ENCODE assay signal across 25 mouse cellular contexts in genomic region chr11:89590273-89590874, GRCm38 (mm10).
DNase-seq lines count a peak whose midpoint lies in the region; ATAC-seq and TF ChIP-seq lines count a peak whose summit lies in the region.
"Had no signal": no experiment of that assay in that cellular context is flagged by ENCODE, and none has a peak within 500 bp of the region (broad histone marks: within the 10 kb centered on the region; RNA-seq: fewer than 3 reads in every experiment).

No protein-coding gene starts in this region.

- WGBS in lung, embryonic 14.5 days, result 27% methylated on average over 10 of the region's 10 CpGs
- WGBS in lung, postnatal 0 days, result 38% methylated on average over 10 of the region's 10 CpGs

- no peak overlapping the region for H3K9ac ChIP-seq in lung, embryonic 14.5 days
- no peak overlapping the region for H3K9ac ChIP-seq in lung, postnatal 0 days (replicated peaks; ENCODE audit: low read depth)
- H3K9ac ChIP-seq: embryonic facial prominence, embryonic 12.5 days; embryonic facial prominence, embryonic 15.5 days; forebrain, postnatal 0 days; heart, embryonic 13.5 days; hindbrain, embryonic 14.5 days had no signal

- TF ChIP-seq EP300 in lung, postnatal 0 days (IDR thresholded peaks at IDR 0.05), result no peak

- H3K27ac ChIP-seq in lung, embryonic 14.5 days (ENCODE audit: low read depth), result peak overlapping the region; percentile 49; the same call in 1 of the 2 replicates
- H3K27ac ChIP-seq in lung, postnatal 0 days (ENCODE audit: low read length), result no peak overlapping the region
- H3K27ac ChIP-seq: embryonic facial prominence, embryonic 12.5 days; embryonic facial prominence, embryonic 15.5 days; gastrocnemius, adult 2 months; heart, embryonic 10.5 days; heart, embryonic 13.5 days; hindbrain, embryonic 14.5 days had no signal

- no peaks in the 10 kb centered on the region for H3K9me3 ChIP-seq in lung, embryonic 14.5 days (ENCODE audit: low read depth, low read length)
- H3K9me3 ChIP-seq in lung, postnatal 0 days (ENCODE audit: low read length), result no peaks in the 10 kb centered on the region
- H3K9me3 ChIP-seq: embryonic facial prominence, embryonic 12.5 days; embryonic facial prominence, embryonic 15.5 days; heart, embryonic 10.5 days; heart, embryonic 13.5 days had no signal

- H3K27me3 ChIP-seq in lung, embryonic 14.5 days (ENCODE audit: insufficient read depth, low read length), result no peaks in the 10 kb centered on the region
- H3K27me3 ChIP-seq in lung, postnatal 0 days (replicated peaks; ENCODE audit: insufficient read depth, low read length), result no peaks in the 10 kb centered on the region
- H3K27me3 ChIP-seq: embryonic facial prominence, embryonic 12.5 days; embryonic facial prominence, embryonic 15.5 days; heart, embryonic 13.5 days had no signal

- H3K36me3 ChIP-seq in lung, embryonic 14.5 days (ENCODE audit: insufficient read depth), result no peaks in the 10 kb centered on the region
- no peaks in the 10 kb centered on the region for H3K36me3 ChIP-seq in lung, postnatal 0 days (ENCODE audit: insufficient read depth, low read length)
- H3K36me3 ChIP-seq: embryonic facial prominence, embryonic 12.5 days; embryonic facial prominence, embryonic 15.5 days; heart, embryonic 10.5 days; heart, embryonic 13.5 days had no signal

- H3K4me2 ChIP-seq in lung, embryonic 14.5 days, result no peak overlapping the region
- no peak overlapping the region for H3K4me2 ChIP-seq in lung, postnatal 0 days (replicated peaks; ENCODE audit: low read depth, low read length)
- H3K4me2 ChIP-seq: embryonic facial prominence, embryonic 12.5 days; embryonic facial prominence, embryonic 15.5 days; heart, embryonic 13.5 days; hindbrain, embryonic 14.5 days had no signal

- peak; percentile 92 for ATAC-seq in lung, embryonic 14.5 days (ENCODE audit: insufficient read depth)
- peak; percentile 35; the same call in 1 of the 2 replicates for ATAC-seq in lung, postnatal 0 days
- ATAC-seq: CD4-positive, CD25-positive, alpha-beta regulatory T cell, adult 4 months; forebrain, embryonic 14.5 days; forebrain, postnatal 0 days had no signal

- TF ChIP-seq CTCF in lung, embryonic 14.5 days (IDR thresholded peaks at IDR 0.05; ENCODE audit: low read depth), result no peak
- no peak for TF ChIP-seq CTCF in lung, postnatal 0 days (IDR thresholded peaks at IDR 0.05)

- no peak overlapping the region for H3K4me3 ChIP-seq in lung, embryonic 14.5 days (ENCODE audit: low read depth, low read length)
- H3K4me3 ChIP-seq in lung, postnatal 0 days (ENCODE audit: low read depth, low read length), result no peak overlapping the region
- H3K4me3 ChIP-seq: embryonic facial prominence, embryonic 12.5 days; embryonic facial prominence, embryonic 15.5 days; gastrocnemius, adult 2 months; heart, embryonic 10.5 days; heart, embryonic 13.5 days had no signal

- H3K4me1 ChIP-seq in lung, embryonic 14.5 days (ENCODE audit: insufficient read depth), result no peaks in the 10 kb centered on the region
- H3K4me1 ChIP-seq in lung, postnatal 0 days (ENCODE audit: insufficient read depth, low read depth, low read length), result no peaks in the 10 kb centered on the region
- H3K4me1 ChIP-seq: embryonic facial prominence, embryonic 12.5 days; embryonic facial prominence, embryonic 15.5 days; heart, embryonic 10.5 days; heart, embryonic 13.5 days had no signal

- peak; percentile 52 for DNase-seq in lung, embryonic 14.5 days
- DNase-seq in lung, postnatal 14 days, result no peak
- DNase-seq in lung, postnatal 0 days (ENCODE audit: low spot score), result no peak
- DNase-seq in lung, postnatal 36 days, result no peak
- peak; percentile 11 to 25 for DNase-seq in lung, postnatal 4 days
- no peak for DNase-seq in retina, embryonic 14.5 days (ENCODE audit: low spot score)
- DNase-seq: adrenal gland, adult 2 months; adrenal gland, postnatal 14 days; cerebellum, adult 11 months; cerebellum, adult 2 months; cerebellum, adult 9-11 months; cerebellum, postnatal 25 days; forebrain, postnatal 0 days; gastrocnemius, adult 2 months; gastrocnemius, postnatal 14 days; heart, adult 18-20 months; heart, postnatal 14 days; heart, postnatal 4 days had no signal

Comparison
In these comparisons a context has a peak if more than half of its experiments do, and no peak if none do; other contexts are left out.
1. DNase-seq: peak in lung, embryonic 14.5 days (single experiment) and lung, postnatal 4 days (2 of 2); none in lung, postnatal 14 days (single experiment), lung, postnatal 0 days (single experiment), lung, postnatal 36 days (single experiment) and retina, embryonic 14.5 days (single experiment).